Mouse (Mus musculus) colon, adult 2 months (tissue): ENCODE results near the gene Mfsd2b. TPM values are rescaled to one million over a fixed set of nuclear protein-coding genes. Genes with fewer than 3 reads are reported as not detected.

Source experiments
- polyA plus RNA-seq: library from polyadenylated mRNA; depleted of rRNA; stranded (reverse); fragments of >200 nt; gene quantifications from 2 replicates; pipeline ENCODE4 v1.2.3, GENCODE M21; 2012; rRNA removed

The Mfsd2b gene
- 1.9 and 2.6 TPM in 2 replicates for polyA plus RNA-seq

DNA sequence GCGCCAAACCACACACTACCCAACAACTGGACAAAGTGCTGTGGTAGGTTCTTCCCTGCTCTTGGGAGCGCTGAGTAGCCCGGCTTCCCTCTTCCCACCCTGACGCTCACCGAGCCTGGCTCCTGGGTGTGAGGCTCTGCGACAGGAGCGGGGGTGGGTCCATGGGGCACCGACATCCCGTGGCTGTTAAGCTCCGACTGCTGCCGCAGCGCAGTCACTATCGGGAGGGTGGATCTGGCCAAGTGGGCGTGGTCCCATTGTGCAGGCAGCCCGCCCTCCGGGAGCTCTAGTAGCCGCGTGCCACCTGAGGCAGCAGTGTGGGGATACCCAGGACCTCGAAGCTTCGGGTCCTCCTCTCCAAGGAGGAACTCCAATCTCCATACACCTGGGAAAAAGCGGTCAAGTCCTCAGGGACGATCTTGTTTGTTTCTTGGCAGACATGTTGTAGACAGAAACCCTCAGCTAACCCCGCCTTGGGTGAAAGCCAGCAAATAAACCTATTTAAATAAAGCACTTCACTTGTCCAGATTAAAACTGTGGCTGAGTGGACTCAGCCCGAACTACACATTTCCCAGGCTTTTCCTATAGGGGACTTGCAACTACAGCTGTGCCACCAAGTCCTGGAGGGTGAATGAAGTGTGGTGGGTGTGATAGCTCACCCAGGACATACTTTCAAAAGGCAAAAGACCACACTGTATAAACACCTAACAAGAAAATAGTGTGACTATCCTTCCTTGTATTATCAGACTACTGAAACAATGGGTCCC, at the start of gene Mfsd2b:
TSS of gene Mfsd2b (minus strand) at position 199 of the 767 bp plus-strand sequence.

DNA sequence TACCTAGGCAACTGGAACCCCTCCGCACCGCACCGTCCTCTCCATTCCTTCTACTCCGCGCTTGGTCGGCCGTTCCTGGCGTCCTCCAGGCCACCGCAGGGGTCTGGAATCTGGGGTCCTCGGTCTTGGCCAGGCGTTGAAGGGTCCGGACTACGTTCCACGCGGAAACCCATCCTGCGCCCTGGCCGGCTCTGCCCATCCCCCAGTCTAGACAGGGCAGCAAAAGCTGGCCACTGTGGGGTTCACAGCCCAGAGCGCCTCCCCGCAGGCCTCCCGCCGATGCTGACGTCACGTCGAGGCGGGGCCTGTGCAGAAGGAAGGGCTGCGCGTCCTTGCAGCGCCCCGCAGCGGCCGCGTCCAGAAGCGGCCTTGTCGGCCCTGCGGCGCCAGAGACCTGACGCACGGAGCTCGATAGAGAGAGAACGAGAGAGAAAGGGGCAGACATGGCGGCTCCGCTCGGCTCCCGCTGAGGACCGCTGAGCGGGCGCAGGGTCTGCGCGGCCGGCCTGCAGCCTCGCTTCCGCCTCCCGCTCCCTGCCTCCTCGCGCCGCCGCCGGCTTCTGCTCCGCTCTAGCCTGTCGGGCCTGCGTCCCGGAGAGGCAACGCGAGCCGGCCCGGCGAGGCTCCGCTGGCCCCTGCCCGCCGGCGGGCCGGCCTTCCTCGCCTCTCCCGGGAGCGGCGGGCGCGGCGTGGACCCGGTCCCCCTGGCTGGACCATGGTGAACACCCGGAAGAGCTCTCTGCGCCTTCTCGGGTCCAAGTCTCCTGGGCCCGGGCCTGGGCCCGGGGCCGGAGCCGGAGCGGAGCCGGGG, 43.0 kb upstream of the Mfsd2b start, which contains the start of gene Atad2b:
TSS of gene Atad2b (plus strand) at position 360 of the 811 bp plus-strand sequence.

DNA sequence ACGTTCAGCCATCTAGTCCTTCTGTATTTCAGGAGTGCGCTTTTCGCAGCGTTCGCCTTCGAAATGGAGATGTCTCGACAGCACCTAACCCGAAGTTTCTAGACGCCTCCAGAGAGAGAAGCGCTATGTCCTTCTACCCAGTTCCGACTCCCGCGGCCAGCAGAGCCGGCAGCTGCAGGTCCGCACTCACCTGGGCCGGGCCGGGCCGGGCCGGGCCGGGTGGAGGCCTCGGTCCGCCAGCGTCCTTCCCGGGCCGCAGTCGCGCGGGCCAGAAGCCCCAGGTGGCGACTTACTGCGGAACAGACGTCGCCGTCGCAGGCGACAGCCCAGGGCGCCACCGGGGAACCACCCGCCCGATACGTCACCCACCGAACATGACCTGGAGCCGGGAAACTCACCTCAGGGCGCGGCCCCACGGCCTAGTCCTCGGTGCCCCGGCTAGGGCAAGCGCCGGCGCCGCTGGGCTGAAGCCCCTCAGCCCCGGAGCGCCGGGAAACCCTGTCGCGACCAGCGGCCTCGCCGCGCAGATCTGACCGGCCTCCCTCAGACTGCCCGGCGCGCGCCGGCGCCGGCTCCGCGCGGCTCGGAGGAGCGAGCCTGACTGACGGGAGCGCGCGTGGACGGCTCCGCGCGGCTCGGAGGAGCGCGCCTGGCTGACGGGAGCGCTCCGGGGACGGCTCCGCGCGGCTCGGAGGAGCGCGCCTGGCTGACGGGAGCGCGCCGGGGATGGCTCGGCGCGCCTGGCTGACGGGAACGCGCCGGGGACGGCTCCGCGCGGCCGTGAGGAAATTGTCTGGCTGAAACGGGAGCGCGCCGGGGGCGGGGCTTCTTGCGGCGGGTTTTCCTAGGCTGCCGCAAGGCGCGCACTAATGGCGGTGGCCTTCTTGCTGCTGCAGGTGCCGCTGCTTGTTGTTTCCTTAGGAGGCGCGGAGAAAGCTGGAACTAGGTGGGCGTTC, 33.1 kb upstream of the Mfsd2b start, which contains the start of gene Ubxn2a:
TSS of gene Ubxn2a (minus strand) at position 755 of the 956 bp plus-strand sequence.

DNA sequence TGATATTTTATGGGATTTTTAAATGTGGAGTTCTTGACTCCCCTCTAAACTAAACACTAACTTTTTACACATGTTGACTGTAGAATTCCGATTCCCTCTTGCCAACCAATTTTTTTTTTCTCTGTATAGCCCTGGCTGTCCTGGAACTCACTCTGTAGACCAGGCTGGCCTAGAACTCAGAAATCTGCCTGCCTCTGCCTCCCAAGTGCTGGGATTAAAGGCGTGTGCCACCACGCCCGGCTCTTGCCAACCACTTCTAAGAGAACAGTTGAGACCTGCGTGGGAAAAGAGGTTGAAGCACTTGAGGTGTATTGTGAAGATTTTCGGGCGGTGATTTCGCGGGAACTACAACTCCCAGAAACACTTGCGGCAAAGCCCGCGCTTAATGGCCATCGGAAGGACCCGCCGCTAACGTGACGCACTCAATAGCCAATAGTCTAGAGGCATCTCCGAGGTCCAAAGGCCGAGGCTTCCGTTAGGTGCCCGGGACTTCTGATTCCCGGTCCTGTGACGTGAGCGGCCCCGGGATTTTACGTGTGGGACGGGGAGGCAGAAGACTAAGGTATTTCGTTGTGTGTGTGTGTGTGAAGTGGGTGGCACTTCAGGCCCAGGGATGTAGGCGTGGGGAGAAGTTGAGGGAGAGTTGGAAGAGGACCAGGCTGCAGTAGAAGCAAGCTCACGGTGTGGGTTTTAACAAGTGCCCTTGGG, 31.1 kb downstream of the Mfsd2b start, which contains the start of gene Wdcp:
TSS of gene Wdcp (plus strand) at position 414 of the 708 bp plus-strand sequence.

GRCm38 (mm10) chr12:4841392-4841887, 32.7 kb downstream of the Mfsd2b start, which contains the start of gene Fkbp1b:
Gene Fkbp1b (minus strand): TSS chr12:4841591.

DNA sequence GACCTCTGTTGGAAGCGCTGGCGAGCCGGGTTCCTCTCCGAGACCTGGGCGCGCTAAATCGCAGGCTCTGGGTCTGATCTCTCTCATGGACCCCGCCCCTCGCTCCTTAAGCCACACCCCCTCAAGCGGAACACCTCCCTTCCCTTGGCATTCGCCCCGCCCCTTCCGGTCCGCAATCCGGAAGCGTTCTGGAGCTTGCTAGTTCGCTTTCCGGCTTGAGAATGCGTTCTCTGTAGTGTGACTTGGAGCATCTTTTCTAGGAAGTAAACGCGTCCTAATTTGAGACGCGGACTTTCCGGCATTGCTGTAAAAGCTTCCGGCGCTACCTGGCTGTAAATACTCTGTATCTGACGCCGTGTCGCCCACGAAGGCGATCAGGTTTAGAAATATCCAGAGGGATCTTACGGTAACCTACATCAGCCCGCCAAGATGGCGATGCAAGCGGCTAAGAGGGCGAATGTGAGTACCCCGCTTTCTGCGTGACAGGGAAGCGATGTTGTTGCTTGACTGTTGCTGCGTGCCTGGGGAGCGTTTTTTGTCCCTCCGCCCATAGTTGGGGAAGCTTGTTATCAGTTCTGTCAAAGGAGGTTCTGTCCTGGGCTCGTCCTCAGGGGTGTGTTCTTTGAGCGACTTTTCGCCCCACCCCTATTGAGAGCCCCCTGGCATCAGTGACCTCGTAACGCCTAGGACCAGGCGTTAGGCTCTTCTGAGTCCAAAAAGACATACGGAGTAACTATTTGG, 56.6 kb downstream of the Mfsd2b start, which contains the start of gene Sf3b6:
TSS of gene Sf3b6 (plus strand) at position 184 of the 741 bp plus-strand sequence.

Other genes starting within 250 kb of the Mfsd2b start
- gene Fam228a, start 135.9 kb downstream of the Mfsd2b start, polyA plus RNA-seq = not detected in 2 replicates
- 0.07 and 0.10 TPM in 2 replicates for gene Pfn4, start 105.3 kb downstream of the Mfsd2b start, polyA plus RNA-seq
- 0.08 and 0.23 TPM in 2 replicates for gene Fam228b, start 105.1 kb downstream of the Mfsd2b start, polyA plus RNA-seq
- gene Sf3b6, start 56.8 kb downstream of the Mfsd2b start, polyA plus RNA-seq = 36.7 and 37.3 TPM in 2 replicates
- 7.6 and 9.2 TPM in 2 replicates for gene Fkbp1b, start 32.8 kb downstream of the Mfsd2b start, polyA plus RNA-seq
- 3.0 and 3.3 TPM in 2 replicates for gene Wdcp, start 31.1 kb downstream of the Mfsd2b start, polyA plus RNA-seq
- gene Ubxn2a, start 33.3 kb upstream of the Mfsd2b start, polyA plus RNA-seq = 7.8 and 8.4 TPM in 2 replicates
- 14.4 and 16.1 TPM in 2 replicates for gene Atad2b, start 43.0 kb upstream of the Mfsd2b start, polyA plus RNA-seq